Mouse (Mus musculus) heart, embryonic 10.5 days (tissue): ENCODE measurements around the gene Hykk. TPM values are rescaled to one million over a fixed set of nuclear protein-coding genes. Genes with fewer than 3 reads are reported as not detected.

Experiments
- DNase-seq: peaks from one replicate; pipeline ENCODE4 v3.0.0-alpha.2; 2017; ENCODE audit warnings: low spot score
- H3K27ac ChIP-seq: fragments of 300-500 bp; sonication (generic); 2 replicates; pipeline ENCODE4 v1.5.1; 2016; ENCODE audit warnings: mild to moderate bottlenecking
- H3K27me3 ChIP-seq: fragments of 300-500 bp; sonication (generic); 2 replicates; pipeline ENCODE4 v1.6.1; 2016; ENCODE audit warnings: mild to moderate bottlenecking; ENCODE audit not compliant: poor library complexity, insufficient read depth, severe bottlenecking
- H3K36me3 ChIP-seq: fragments of 300-500 bp; sonication (generic); 2 replicates; pipeline ENCODE4 v1.6.1; 2016; ENCODE audit warnings: mild to moderate bottlenecking, moderate library complexity
- H3K4me1 ChIP-seq: fragments of 300-500 bp; sonication (generic); 2 replicates; pipeline ENCODE4 v1.6.1; 2016; ENCODE audit warnings: mild to moderate bottlenecking
- H3K4me3 ChIP-seq: fragments of 300-500 bp; sonication (generic); 2 replicates; pipeline ENCODE4 v1.5.1; 2016; ENCODE audit warnings: mild to moderate bottlenecking, moderate library complexity
- H3K9me3 ChIP-seq: fragments of 300-500 bp; sonication (generic); 2 replicates; pipeline ENCODE4 v1.6.1; 2016; ENCODE audit warnings: mild to moderate bottlenecking, moderate library complexity
- WGBS: fragments of 180-500 bp; shearing (Covaris S2); methylation state at CpG from one replicate; pipeline ENCODE4 v1.1.7; 2016; 5-methylcytosine and 5-hydroxymethylcytosine counted together
- polyA plus RNA-seq: library from polyadenylated mRNA; unstranded; fragments of >200 nt; fragmentation: Nextera tagmentation; extraction: Ambion mirVana; gene quantifications from 2 replicates; pipeline ENCODE4 v1.2.1, GENCODE M21; 2016

Hykk gene
- polyA plus RNA-seq, 1 experiment from 2014 or later, result 3.6 TPM

- H3K4me1 ChIP-seq, result no peaks in the 10 kb centered on the region
- H3K4me3 ChIP-seq, result no peak overlapping the region
- H3K9me3 ChIP-seq, result no peaks in the 10 kb centered on the region
- 72% methylated on average over 3 of the region's 3 CpGs for WGBS
- H3K36me3 ChIP-seq, result no peaks in the 10 kb centered on the region
- DNase-seq, result no peak
- no peaks in the 10 kb centered on the region for H3K27me3 ChIP-seq
- no peak overlapping the region for H3K27ac ChIP-seq
Observed at GRCm38 (mm10) chr9:54990362-54990761, 73.3 kb downstream of the Hykk start.

DNA sequence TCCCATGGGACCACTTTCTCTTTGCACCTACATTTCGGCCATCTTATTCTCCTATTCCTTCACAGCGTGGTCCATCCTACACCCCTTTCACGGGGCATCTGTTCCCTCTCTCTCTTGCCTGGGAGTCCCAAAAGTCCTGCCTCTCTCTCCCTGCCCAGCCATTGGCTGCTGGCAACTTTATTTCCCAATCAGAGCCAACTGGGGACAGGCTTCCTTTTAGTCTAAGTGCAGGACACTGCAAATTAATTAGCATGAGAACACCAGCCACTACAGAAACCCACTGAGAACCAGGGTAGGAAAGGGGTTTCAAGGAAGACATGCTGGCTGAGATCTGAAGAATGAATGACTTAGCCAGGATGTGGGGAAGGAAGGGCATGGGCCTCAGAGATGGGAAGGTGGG, 77.3 kb downstream of the Hykk start:
- Histone ChIP-seq H3K4me3 (no peak overlapping the region), H3K36me3 (no peaks in the 10 kb centered on the region), H3K27me3 (no peaks in the 10 kb centered on the region), H3K9me3 (no peaks in the 10 kb centered on the region), H3K4me1 (no peaks in the 10 kb centered on the region), H3K27ac (no peak overlapping the region)
- no peak for DNase-seq
- 62% methylated on average over 3 of the region's 3 CpGs for whole genome bisulfite sequencing

- Histone ChIP-seq H3K27me3 (no peaks in the 10 kb centered on the region), H3K36me3 (no peaks in the 10 kb centered on the region), H3K4me3 (no peak overlapping the region), H3K27ac (no peak overlapping the region), H3K4me1 (no peaks in the 10 kb centered on the region), H3K9me3 (no peaks in the 10 kb centered on the region)
- WGBS, result 38% methylated on average over 3 of the region's 3 CpGs
- no peak for DNase-seq
Observed at GRCm38 (mm10) chr9:54995645-54996044, 78.6 kb downstream of the Hykk start.

Other genes starting within 250 kb of the Hykk start
- gene Dnaja4, start 218.4 kb upstream of the Hykk start, polyA plus RNA-seq, result 9.7 and 16.3 TPM in 2 replicates
- 130 and 151 TPM in 2 replicates for gene Wdr61, start 182.8 kb upstream of the Hykk start, polyA plus RNA-seq
- 63.7 and 204 TPM in 2 replicates for gene Crabp1, start 152.5 kb upstream of the Hykk start, polyA plus RNA-seq
- 31.0 and 31.2 TPM in 2 replicates for gene Ireb2, start 53.5 kb upstream of the Hykk start, polyA plus RNA-seq
- gene Psma4, start 33.5 kb downstream of the Hykk start, polyA plus RNA-seq, result 269 and 307 TPM in 2 replicates
- 0.78 and 1.2 TPM in 2 replicates for gene AY074887, start 33.7 kb downstream of the Hykk start, polyA plus RNA-seq
- gene Chrna5, start 63.6 kb downstream of the Hykk start, polyA plus RNA-seq, result 0.22 and 0.30 TPM in 2 replicates
- gene Chrna3, start 109.3 kb downstream of the Hykk start, polyA plus RNA-seq, result 0.16 and 0.49 TPM in 2 replicates
- 0.28 and 0.59 TPM in 2 replicates for gene Chrnb4, start 131.5 kb downstream of the Hykk start, polyA plus RNA-seq
- gene Ube2q2, start 231.6 kb downstream of the Hykk start, polyA plus RNA-seq, result 31.3 and 32.3 TPM in 2 replicates